Mouse (Mus musculus) gastrocnemius, adult 8-10 months (tissue): ENCODE data around the gene Elmsan1. TPM values are rescaled to one million over a fixed set of nuclear protein-coding genes. Genes with fewer than 3 reads are reported as not detected.
A peak's percentile ranks its signal among the peaks of the same experiment; 100 is the strongest.

Source experiments
- DNase-seq, 2 experiments: peaks; one replicate each; pipeline ENCODE4 v3.0.0; 2022; ENCODE audit warnings: low spot score in 2 of 2
- total RNA-seq, 4 experiments: library from RNA; stranded (reverse); gene quantifications; 2 replicates each; pipeline ENCODE4 v1.2.4; 2022

Elmsan1 gene
- total RNA-seq, 4 experiments from 2014 or later = 5.7 to 9.1 (median 7.4) TPM

GRCm38 (mm10) chr12:84100604-84101492, 117.8 kb downstream of the Elmsan1 start, which contains the start of gene Acot6:
TSS of gene Acot6 (plus strand) at chr12:84100654.
- peak; percentile 7 to 9 for DNase-seq

- DNase-seq = no peak
Observed at GRCm38 (mm10) chr12:84100071-84100470, 118.6 kb downstream of the Elmsan1 start.

GRCm38 (mm10) chr12:84099605-84100004, 119.1 kb downstream of the Elmsan1 start:
- no peak for DNase-seq

Other genes starting within 250 kb of the Elmsan1 start
- not detected for gene Heatr4, start 234.0 kb downstream of the Elmsan1 start, total RNA-seq
- gene Acot2, start 231.0 kb downstream of the Elmsan1 start, total RNA-seq = 10 to 100 TPM; 14.9 to 20.7 (median 17.2) TPM
- gene Acot1, start 209.4 kb downstream of the Elmsan1 start, total RNA-seq = 1 to 10 TPM; 2.5 to 5.3 (median 3.4) TPM
- gene Acot4, start 180.5 kb downstream of the Elmsan1 start, total RNA-seq = under 1 TPM in 3 of 4 experiments, not detected in 1; 0.07 to 0.16 (median 0.16) TPM
- not detected for gene Gm49366, start 179.9 kb downstream of the Elmsan1 start, total RNA-seq
- gene Acot3, start 166.7 kb downstream of the Elmsan1 start, total RNA-seq = not detected
- gene Acot5, start 149.6 kb downstream of the Elmsan1 start, total RNA-seq = under 1 TPM in 2 of 4 experiments, not detected in 2; 0.22 TPM
- 1 to 10 TPM; 1.9 to 3.2 (median 2.3) TPM for gene Acot6, start 118.2 kb downstream of the Elmsan1 start, total RNA-seq
- 1 to 10 TPM; 6.0 to 8.3 (median 6.9) TPM for gene Dnal1, start 104.5 kb downstream of the Elmsan1 start, total RNA-seq
- under 1 TPM in 3 of 4 experiments, not detected in 1; 0.10 to 0.17 (median 0.16) TPM for gene Pnma1, start 70.4 kb downstream of the Elmsan1 start, total RNA-seq
- 10 to 100 TPM; 63.8 to 69.8 (median 65.0) TPM for gene Ptgr2, start 66.4 kb upstream of the Elmsan1 start, total RNA-seq
- gene Zfp410, start 98.0 kb upstream of the Elmsan1 start, total RNA-seq = 10 to 100 TPM; 14.2 to 18.3 (median 16.2) TPM
- 10 to 100 TPM; 19.8 to 26.7 (median 23.8) TPM for gene Coq6, start 142.8 kb upstream of the Elmsan1 start, total RNA-seq
- gene Fam161b, start 143.0 kb upstream of the Elmsan1 start, total RNA-seq = under 1 TPM; 0.43 to 0.96 (median 0.74) TPM
- 10 to 100 TPM; 13.0 to 18.2 (median 13.9) TPM for gene Entpd5, start 190.1 kb upstream of the Elmsan1 start, total RNA-seq
- 1 to 10 TPM; 1.2 to 2.5 (median 1.3) TPM for gene Bbof1, start 190.2 kb upstream of the Elmsan1 start, total RNA-seq
- gene Rnf113a2, start 198.3 kb upstream of the Elmsan1 start, total RNA-seq = 10 to 100 TPM in 2 of 4 experiments, 1 to 10 TPM in 2; 9.1 to 13.0 (median 10.4) TPM
- 100 to 1,000 TPM; 111 to 136 (median 124) TPM for gene Aldh6a1, start 232.1 kb upstream of the Elmsan1 start, total RNA-seq
- 10 to 100 TPM in 3 of 4 experiments, 1 to 10 TPM in 1; 9.7 to 11.6 (median 10.5) TPM for gene Lin52, start 232.5 kb upstream of the Elmsan1 start, total RNA-seq